ENCODE assay signal across 26 mouse cellular contexts in genomic region chr10:119001000-119001780, GRCm38 (mm10).
DNase-seq lines count a peak whose midpoint lies in the region; ATAC-seq and TF ChIP-seq lines count a peak whose summit lies in the region.
"Had no signal": no experiment of that assay in that cellular context is flagged by ENCODE, and none has a peak within 500 bp of the region (broad histone marks: within the 10 kb centered on the region; RNA-seq: fewer than 3 reads in every experiment).

No protein-coding gene starts in this region.

- intact Hi-C loops in gastrocnemius, adult 2 months (cut with DNase I), result no loop called here
- intact Hi-C loops in gastrocnemius, postnatal 36 days (cut with DNase I), result no loop called here

- no peaks in the 10 kb centered on the region for H3K36me3 ChIP-seq in forebrain, embryonic 14.5 days (ENCODE audit: control insufficient read depth, insufficient read depth, low read length)
- no peaks in the 10 kb centered on the region for H3K36me3 ChIP-seq in heart, embryonic 12.5 days
- H3K36me3 ChIP-seq: hindbrain, embryonic 12.5 days; limb, embryonic 10.5 days; neural tube, embryonic 12.5 days had no signal

- ATAC-seq in forebrain, embryonic 14.5 days, result no peak
- no peak for ATAC-seq in heart, embryonic 12.5 days (ENCODE audit: insufficient number of reproducible peaks, low FRiP score)
- ATAC-seq: forebrain, embryonic 13.5 days had no signal

- no peak overlapping the region for H3K4me2 ChIP-seq in forebrain, embryonic 14.5 days (ENCODE audit: low read length)
- no peak overlapping the region for H3K4me2 ChIP-seq in heart, embryonic 12.5 days
- H3K4me2 ChIP-seq: forebrain, embryonic 13.5 days; heart, embryonic 11.5 days; hindbrain, embryonic 12.5 days; liver, embryonic 11.5 days; midbrain, embryonic 11.5 days; neural tube, embryonic 12.5 days had no signal

- peak overlapping the region; percentile 40 for H3K27ac ChIP-seq in gastrocnemius, adult 2 months
- no peak overlapping the region for H3K27ac ChIP-seq in forebrain, embryonic 14.5 days (ENCODE audit: low read depth, low read length)
- H3K27ac ChIP-seq in heart, embryonic 12.5 days (ENCODE audit: poor library complexity, severe bottlenecking), result no peak overlapping the region
- H3K27ac ChIP-seq: forebrain, embryonic 13.5 days; hindbrain, embryonic 12.5 days; limb, embryonic 10.5 days; macrophage; neural tube, embryonic 12.5 days; stomach, postnatal 0 days had no signal

- TF ChIP-seq CTCF in gastrocnemius, adult 2 months (IDR thresholded peaks at IDR 0.05), result no peak

- H3K4me3 ChIP-seq in gastrocnemius, adult 2 months, result no peak overlapping the region
- H3K4me3 ChIP-seq in forebrain, embryonic 14.5 days (ENCODE audit: low read depth, low read length), result no peak overlapping the region
- H3K4me3 ChIP-seq in heart, embryonic 12.5 days, result no peak overlapping the region
- H3K4me3 ChIP-seq: erythroblast, embryonic 14.5 days; forebrain, embryonic 13.5 days; hindbrain, embryonic 12.5 days; limb, embryonic 10.5 days; neural tube, embryonic 12.5 days had no signal

- no peak for DNase-seq in gastrocnemius, adult 2 months
- DNase-seq in gastrocnemius, postnatal 36 days, result no peak
- peak; percentile 79 for DNase-seq in 3T3-L1 (ENCODE audit: low read depth, low spot score)
- peak; percentile 84 for DNase-seq in NIH3T3 (ENCODE audit: low read depth)
- DNase-seq in induced T-regulatory cell, adult 2 months (ENCODE audit: low read depth), result peak; percentile 78
- DNase-seq in forebrain, embryonic 14.5 days (ENCODE audit: low spot score), result no peak
- DNase-seq in cerebellum, adult 11-12 months, result no peak
- DNase-seq: adrenal gland, adult 2 months; cerebellum, postnatal 14 days; embryo, embryonic 11 days; heart, postnatal 14 days; kidney, adult 9 months; kidney, postnatal 25 days; lung, adult 2 months; right cerebral cortex, adult 18-20 months had no signal

- WGBS in forebrain, embryonic 14.5 days, result 71% methylated on average over 17 of the region's 17 CpGs
- 81% methylated on average over 17 of the region's 17 CpGs for whole genome bisulfite sequencing in heart, embryonic 12.5 days

- H3K4me1 ChIP-seq in forebrain, embryonic 14.5 days (ENCODE audit: control insufficient read depth, insufficient read depth, low read length), result no peaks in the 10 kb centered on the region
- 0 out of 2 replicates have a peak, but pooled peaks cover 3% of the 10 kb centered on the region for H3K4me1 ChIP-seq in heart, embryonic 12.5 days (replicated peaks)
- H3K4me1 ChIP-seq: forebrain, embryonic 13.5 days; hindbrain, embryonic 12.5 days; limb, embryonic 10.5 days; neural tube, embryonic 12.5 days had no signal

- no peaks in the 10 kb centered on the region for H3K9me3 ChIP-seq in forebrain, embryonic 14.5 days (replicated peaks; ENCODE audit: control insufficient read depth, low read length)
- no peaks in the 10 kb centered on the region for H3K9me3 ChIP-seq in heart, embryonic 12.5 days (replicated peaks)
- H3K9me3 ChIP-seq: forebrain, embryonic 13.5 days; hindbrain, embryonic 12.5 days; limb, embryonic 10.5 days; neural tube, embryonic 12.5 days had no signal

- no peak overlapping the region for H3K9ac ChIP-seq in forebrain, embryonic 14.5 days (ENCODE audit: low read length)
- no peak overlapping the region for H3K9ac ChIP-seq in heart, embryonic 12.5 days
- H3K9ac ChIP-seq: forebrain, embryonic 13.5 days; hindbrain, embryonic 12.5 days; neural tube, embryonic 12.5 days had no signal

- H3K27me3 ChIP-seq in forebrain, embryonic 14.5 days (replicated peaks; ENCODE audit: control insufficient read depth, insufficient read depth, low read length), result no peaks in the 10 kb centered on the region
- no peaks in the 10 kb centered on the region for H3K27me3 ChIP-seq in heart, embryonic 12.5 days (replicated peaks)
- H3K27me3 ChIP-seq: forebrain, embryonic 13.5 days; hindbrain, embryonic 12.5 days; neural tube, embryonic 12.5 days had no signal

Comparison
In these comparisons a context has a peak if more than half of its experiments do, and no peak if none do; other contexts are left out.
1. DNase-seq: peak in 3T3-L1 (single experiment), NIH3T3 (single experiment) and induced T-regulatory cell, adult 2 months (single experiment); none in gastrocnemius, adult 2 months (single experiment), gastrocnemius, postnatal 36 days (0 of 2), forebrain, embryonic 14.5 days (single experiment) and cerebellum, adult 11-12 months (single experiment).